ENCODE assay signal across 13 mouse cellular contexts in the genomic region with DNA sequence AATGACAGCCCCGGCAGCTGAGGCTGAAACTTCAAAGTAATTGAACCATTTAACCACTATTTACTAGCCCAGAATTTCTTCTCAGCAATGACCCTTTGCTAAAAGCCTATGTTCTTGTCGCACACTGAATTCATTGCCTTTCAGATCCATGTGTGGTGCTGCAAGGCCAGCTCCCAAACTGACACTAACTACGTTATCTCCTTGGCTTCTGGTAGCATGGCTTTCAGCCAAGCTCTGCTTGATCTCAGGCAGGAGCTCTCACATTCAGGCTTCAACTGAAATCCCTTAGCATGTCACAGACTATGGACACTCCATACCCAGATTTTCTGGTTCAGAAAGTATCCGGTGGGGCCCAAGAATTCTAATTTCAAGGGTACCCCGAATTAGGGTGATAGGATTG.
DNase-seq lines count a peak whose midpoint lies in the region; ATAC-seq and TF ChIP-seq lines count a peak whose summit lies in the region.
"Had no signal": no experiment of that assay in that cellular context is flagged by ENCODE, and none has a peak within 500 bp of the region (broad histone marks: within the 10 kb centered on the region; RNA-seq: fewer than 3 reads in every experiment).

No protein-coding gene starts in this region.

- no peak for ATAC-seq in cerebellum, adult (ENCODE audit: insufficient number of reproducible peaks, low FRiP score, low TSS enrichment)
- no peak for ATAC-seq in hindbrain, postnatal 0 days
- no peak for ATAC-seq in heart, embryonic 15.5 days (replicated peaks; ENCODE audit: insufficient number of reproducible peaks, insufficient read depth, low FRiP score, low read depth)
- ATAC-seq in erythroid progenitor cell, adult 5-6 weeks (replicated peaks; ENCODE audit: low FRiP score, poor library complexity, severe bottlenecking), result no peak
- ATAC-seq: intestine, embryonic 15.5 days had no signal

- DNase-seq in cerebellum, postnatal 10 days, result peak; percentile 86 to 87
- DNase-seq in hindbrain, postnatal 0 days (ENCODE audit: low spot score), result peak; percentile 64
- DNase-seq in hindbrain, embryonic 10.5 days (ENCODE audit: low spot score), result no peak
- peak; percentile 6 for DNase-seq in MEL-GATA-1-ER (ENCODE audit: extremely low read depth, low read depth)
- DNase-seq in frontal cortex, postnatal 25 days (ENCODE audit: low spot score in 2 of 2), result no peak
- DNase-seq: liver, embryonic 13.5 days; right cerebral cortex, adult 18-20 months; thymus, postnatal 25 days had no signal

- H3K9me3 ChIP-seq in hindbrain, postnatal 0 days (ENCODE audit: low read length), result no peaks in the 10 kb centered on the region
- H3K9me3 ChIP-seq in hindbrain, embryonic 10.5 days, result no peaks in the 10 kb centered on the region
- no peaks in the 10 kb centered on the region for H3K9me3 ChIP-seq in heart, embryonic 15.5 days (replicated peaks)
- H3K9me3 ChIP-seq: embryonic facial prominence, embryonic 12.5 days; intestine, embryonic 15.5 days; liver, embryonic 13.5 days had no signal

- TF ChIP-seq CTCF in hindbrain, postnatal 0 days (IDR thresholded peaks at IDR 0.05; ENCODE audit: low read depth), result no peak

- H3K27me3 ChIP-seq in hindbrain, postnatal 0 days (ENCODE audit: insufficient read depth, low read length), result no peaks in the 10 kb centered on the region
- no peaks in the 10 kb centered on the region for H3K27me3 ChIP-seq in hindbrain, embryonic 10.5 days (ENCODE audit: insufficient read depth, poor library complexity, severe bottlenecking)
- H3K27me3 ChIP-seq in heart, embryonic 15.5 days, result no peaks in the 10 kb centered on the region
- H3K27me3 ChIP-seq: embryonic facial prominence, embryonic 12.5 days; intestine, embryonic 15.5 days; liver, embryonic 13.5 days had no signal

- no peak overlapping the region for H3K27ac ChIP-seq in hindbrain, postnatal 0 days
- no peak overlapping the region for H3K27ac ChIP-seq in hindbrain, embryonic 10.5 days
- H3K27ac ChIP-seq in heart, embryonic 15.5 days, result peak overlapping the region; percentile 71
- H3K27ac ChIP-seq: embryonic facial prominence, embryonic 12.5 days; intestine, embryonic 15.5 days; liver, embryonic 13.5 days had no signal

- no peaks in the 10 kb centered on the region for H3K36me3 ChIP-seq in hindbrain, postnatal 0 days (ENCODE audit: insufficient read depth, low read length)
- no peaks in the 10 kb centered on the region for H3K36me3 ChIP-seq in hindbrain, embryonic 10.5 days
- no peaks in the 10 kb centered on the region for H3K36me3 ChIP-seq in heart, embryonic 15.5 days
- H3K36me3 ChIP-seq: embryonic facial prominence, embryonic 12.5 days; intestine, embryonic 15.5 days; liver, embryonic 13.5 days had no signal

- WGBS in hindbrain, postnatal 0 days, result 47% methylated on average over 5 of the region's 5 CpGs
- WGBS in hindbrain, embryonic 10.5 days, result 84% methylated on average over 5 of the region's 5 CpGs
- 29% methylated on average over 5 of the region's 5 CpGs for whole genome bisulfite sequencing in heart, embryonic 15.5 days

- H3K4me2 ChIP-seq in hindbrain, postnatal 0 days (ENCODE audit: low read depth, low read length), result no peak overlapping the region
- H3K4me2 ChIP-seq in heart, embryonic 15.5 days, result no peak overlapping the region
- H3K4me2 ChIP-seq: embryonic facial prominence, embryonic 12.5 days; intestine, embryonic 15.5 days; liver, embryonic 13.5 days had no signal

- H3K4me3 ChIP-seq in hindbrain, postnatal 0 days (ENCODE audit: low read length), result no peak overlapping the region
- H3K4me3 ChIP-seq in hindbrain, embryonic 10.5 days, result no peak overlapping the region
- H3K4me3 ChIP-seq in heart, embryonic 15.5 days, result no peak overlapping the region
- H3K4me3 ChIP-seq: embryonic facial prominence, embryonic 12.5 days; intestine, embryonic 15.5 days; liver, embryonic 13.5 days had no signal

- H3K9ac ChIP-seq in hindbrain, postnatal 0 days (replicated peaks; ENCODE audit: low read length), result no peak overlapping the region
- no peak overlapping the region for H3K9ac ChIP-seq in heart, embryonic 15.5 days
- H3K9ac ChIP-seq: embryonic facial prominence, embryonic 12.5 days; intestine, embryonic 15.5 days; liver, embryonic 13.5 days had no signal

- H3K4me1 ChIP-seq in hindbrain, postnatal 0 days (ENCODE audit: insufficient read depth, low read length), result no peaks in the 10 kb centered on the region
- H3K4me1 ChIP-seq in hindbrain, embryonic 10.5 days (replicated peaks), result 0 out of 2 replicates have a peak, but pooled peaks cover 2% of the 10 kb centered on the region
- H3K4me1 ChIP-seq in heart, embryonic 15.5 days (replicated peaks), result peaks cover 5% of the 10 kb centered on the region
- H3K4me1 ChIP-seq: embryonic facial prominence, embryonic 12.5 days; intestine, embryonic 15.5 days; liver, embryonic 13.5 days had no signal

Comparison
In these comparisons a context has a peak if more than half of its experiments do, and no peak if none do; other contexts are left out.
1. DNase-seq: peak in cerebellum, postnatal 10 days (2 of 2), hindbrain, postnatal 0 days (single experiment) and MEL-GATA-1-ER (single experiment); none in hindbrain, embryonic 10.5 days (single experiment) and frontal cortex, postnatal 25 days (0 of 2).